Mouse (Mus musculus): ENCODE data around the gene Prdm5. TPM values are rescaled to one million over a fixed set of nuclear protein-coding genes. Genes with fewer than 3 reads are reported as not detected.

The Prdm5 gene
- polyA plus RNA-seq (2017; shearing (Covaris generic)), result 2.6 TPM

GRCm38 (mm10) chr6:65778861-65779688 is at the start of gene Prdm5:
Gene Prdm5 (plus strand): TSS chr6:65778988.

GRCm38 (mm10) chr6:65952309-65952708 is 173.5 kb downstream of the Prdm5 start, which contains the start of gene 4930544G11Rik:
Gene 4930544G11Rik (plus strand): TSS chr6:65952609.

Other genes starting within 250 kb of the Prdm5 start
- 0.71 TPM for gene Ndnf, start 107.4 kb upstream of the Prdm5 start, polyA plus RNA-seq (2017; shearing (Covaris generic))
- 0.12 TPM for gene 4930544G11Rik, start 173.6 kb downstream of the Prdm5 start, polyA plus RNA-seq (2017; shearing (Covaris generic))